Mouse (Mus musculus) kidney, adult 18-20 months (tissue): ENCODE results near the gene Pde6g.

Experiments
- DNase-seq: peaks from one replicate; pipeline ENCODE4 v3.0.0; 2021

Pde6g gene

DNA sequence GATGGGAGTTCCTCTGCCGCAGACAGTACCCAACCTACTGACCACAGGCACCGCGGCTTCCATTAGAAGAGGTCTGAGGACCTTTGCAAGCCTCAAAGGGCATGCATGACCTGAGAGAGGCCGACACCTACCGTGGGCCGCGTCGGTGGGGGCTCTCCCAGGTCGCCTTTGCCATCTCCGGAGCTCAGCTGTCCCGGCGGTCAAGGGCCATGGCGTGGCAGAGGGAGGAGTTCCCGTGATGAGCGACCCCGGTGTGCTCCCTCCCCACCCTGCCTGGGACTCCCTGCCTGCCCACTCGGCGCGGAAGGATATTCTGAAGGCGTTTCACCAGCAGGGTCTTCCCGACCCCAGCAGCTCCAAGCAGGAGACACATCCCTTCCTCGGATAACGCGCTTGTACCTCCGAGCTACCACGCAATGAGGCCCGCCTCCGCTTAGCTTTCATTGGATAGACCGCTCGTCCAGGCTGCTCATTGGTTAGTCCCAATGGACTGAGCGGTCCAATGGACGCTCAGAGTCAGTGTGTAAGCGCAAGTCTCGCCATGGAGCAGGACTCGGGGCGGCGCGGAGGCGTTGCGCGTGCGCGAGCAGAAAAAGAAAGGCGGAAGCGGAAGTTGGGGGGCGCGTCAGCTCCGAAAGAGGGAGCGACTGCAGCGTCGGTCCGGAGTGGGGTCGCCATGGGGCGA is 13.9 kb upstream of the Pde6g start, which contains the start of gene Arl16:
Gene Arl16 (minus strand): TSS at position 557 of the 685 bp plus-strand sequence.
- DNase-seq = peak; percentile 92

- DNase-seq = no peak
These were observed 12.2 kb upstream of the Pde6g start for GRCm38 (mm10) chr11:120465521-120465920.

- no peak for DNase-seq
These were observed 11.1 kb upstream of the Pde6g start for GRCm38 (mm10) chr11:120464365-120464764.

DNA sequence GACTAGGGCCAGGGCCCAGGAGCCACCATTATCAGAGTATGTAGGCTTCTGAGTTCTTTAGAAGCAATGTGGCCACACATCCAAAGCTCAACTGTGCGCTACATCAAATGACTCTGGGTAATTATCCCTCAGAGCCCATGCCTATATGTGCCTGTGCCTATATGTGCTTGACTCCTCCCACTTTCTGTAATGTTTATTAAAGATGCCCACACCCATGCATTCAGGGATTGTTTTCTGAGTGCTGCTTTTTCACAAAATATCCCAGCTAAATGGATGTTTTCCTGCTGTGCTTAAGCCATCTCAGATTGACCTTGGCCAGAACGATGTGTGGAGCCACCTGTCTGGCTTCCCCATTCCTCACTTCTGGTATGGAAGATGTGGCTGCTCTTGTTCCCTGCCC is 10.2 kb upstream of the Pde6g start:
- no peak for DNase-seq

GRCm38 (mm10) chr11:120458847-120459597 is 5.7 kb upstream of the Pde6g start:
- no peak for DNase-seq

DNA sequence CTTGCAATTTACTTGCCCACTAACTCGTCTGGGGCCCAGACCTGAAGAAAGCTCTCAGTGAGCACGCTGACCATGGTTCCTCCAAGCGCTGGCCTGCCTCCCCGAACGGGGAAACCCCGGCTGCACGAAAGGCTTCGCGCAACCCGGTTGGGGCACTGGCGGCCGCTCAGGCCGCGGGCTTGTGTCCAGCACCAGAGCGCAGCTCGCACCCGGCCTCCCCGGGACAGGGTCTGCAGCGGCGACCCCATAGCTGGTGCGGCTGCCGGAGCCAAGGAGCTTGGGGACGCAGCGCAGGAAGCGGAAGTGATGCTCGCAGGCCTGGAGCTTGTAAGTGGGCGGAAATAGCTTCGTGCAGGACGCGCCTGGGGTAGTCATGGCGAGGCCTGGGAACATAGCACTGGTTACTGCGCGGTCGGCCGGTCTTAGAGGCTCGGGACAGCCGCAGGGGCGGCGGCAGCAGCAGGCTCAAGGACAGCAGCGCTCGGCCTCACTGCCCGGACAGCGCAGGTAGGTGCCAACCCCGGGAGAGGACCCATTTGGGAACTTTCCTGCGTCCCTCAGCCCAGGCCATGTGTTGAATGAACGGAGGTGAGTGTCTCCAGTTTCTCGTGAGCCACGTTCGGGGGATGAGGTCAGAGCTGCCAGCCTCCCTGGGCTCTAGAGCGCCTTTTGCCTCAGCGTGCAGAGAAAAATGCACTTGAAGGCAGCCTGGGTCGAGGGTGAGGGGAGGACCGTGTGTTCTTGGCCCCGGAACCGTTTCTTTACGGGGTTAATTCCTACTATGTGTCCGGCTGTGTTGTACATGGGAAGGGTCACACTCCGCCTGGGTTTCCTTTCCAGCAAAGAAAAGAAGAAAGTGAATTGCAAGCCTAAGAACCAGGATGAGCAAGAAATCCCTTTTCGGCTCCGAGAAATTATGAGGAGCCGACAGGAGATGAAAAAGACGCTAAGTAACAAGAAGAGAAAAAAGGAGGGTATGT is 4.8 kb upstream of the Pde6g start, which contains the start of the genes Oxld1 and Ccdc137:
Gene Oxld1 (minus strand): TSS at position 297 of the 980 bp plus-strand sequence.
Gene Ccdc137 (plus strand): TSS at position 344 of the 980 bp plus-strand sequence.
- DNase-seq = peak; percentile 84

- no peak for DNase-seq
These were observed 4.1 kb upstream of the Pde6g start for GRCm38 (mm10) chr11:120457370-120457769.

DNA sequence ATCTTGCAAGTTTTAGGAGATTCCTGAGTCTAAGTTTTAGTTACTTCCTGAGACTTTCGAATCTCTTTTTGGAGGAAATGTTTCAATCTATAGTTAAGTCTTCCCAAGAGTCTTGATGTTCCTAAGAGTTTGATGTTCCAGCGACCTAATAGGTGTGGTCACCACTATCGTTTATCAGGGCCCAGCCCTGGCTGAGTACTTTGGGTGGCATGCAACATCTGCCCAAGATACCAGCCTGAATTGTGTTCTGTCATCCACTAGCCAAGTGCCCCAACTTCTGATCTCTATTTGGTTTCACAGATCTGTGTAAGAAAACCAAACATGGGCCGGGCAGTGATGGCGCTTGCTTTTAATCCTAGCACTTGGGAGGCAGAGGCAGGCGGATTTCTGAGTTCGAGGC is 2.1 kb upstream of the Pde6g start:
- no peak for DNase-seq

DNA sequence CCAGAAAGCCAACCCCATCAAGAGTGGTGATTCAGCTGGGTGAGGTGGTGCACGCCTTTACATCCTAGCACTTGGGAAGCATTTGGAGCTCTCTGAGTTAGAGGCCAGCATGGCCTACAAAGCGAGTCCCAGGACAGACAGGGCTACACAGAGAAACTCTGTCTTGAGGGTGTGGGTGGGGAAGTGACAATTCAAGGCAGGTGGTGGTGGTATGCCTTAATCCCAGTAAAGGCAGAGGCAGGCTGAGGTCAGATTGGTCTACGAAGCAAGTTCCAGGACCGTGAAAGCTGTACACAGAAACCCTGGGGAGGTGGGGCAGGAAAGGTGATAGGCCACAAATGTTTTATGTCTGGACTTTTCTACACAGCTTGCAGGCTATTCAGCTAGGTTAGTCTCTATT is 1.7 kb upstream of the Pde6g start:
- DNase-seq = no peak

- no peak for DNase-seq
These were observed 1.1 kb downstream of the Pde6g start for GRCm38 (mm10) chr11:120452246-120452645.

GRCm38 (mm10) chr11:120447179-120447578 is 6.1 kb downstream of the Pde6g start:
- no peak for DNase-seq

GRCm38 (mm10) chr11:120445475-120445874 is 7.8 kb downstream of the Pde6g start:
- DNase-seq = no peak

DNA sequence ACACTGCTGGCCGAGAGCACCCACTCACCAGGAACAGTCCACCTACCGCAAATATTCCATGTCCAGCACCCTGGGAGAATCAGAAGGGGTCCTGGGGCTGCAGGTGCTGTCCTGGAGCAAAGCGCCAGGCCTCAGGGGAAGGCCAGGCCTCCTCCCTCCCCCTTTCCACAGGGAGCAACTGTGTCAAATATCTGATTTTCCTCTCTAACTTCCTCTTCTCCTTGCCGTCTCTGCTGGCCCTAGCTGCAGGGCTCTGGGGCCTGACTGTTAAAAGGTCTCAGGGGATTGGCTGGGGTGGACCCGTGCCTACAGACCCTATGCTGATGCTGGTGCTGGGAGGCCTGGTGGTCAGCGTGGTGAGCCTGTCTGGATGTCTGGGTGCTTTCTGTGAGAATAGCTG is 9.2 kb downstream of the Pde6g start:
- DNase-seq = no peak

GRCm38 (mm10) chr11:120442765-120443280 is 10.5 kb downstream of the Pde6g start:
- DNase-seq = no peak

GRCm38 (mm10) chr11:120442344-120442743 is 11.0 kb downstream of the Pde6g start, which contains the start of gene Tspan10:
Gene Tspan10 (plus strand): TSS chr11:120442644.
- no peak for DNase-seq

- no peak for DNase-seq
These were observed 15.4 kb downstream of the Pde6g start for GRCm38 (mm10) chr11:120437857-120438385.

- DNase-seq = peak; percentile 90
These were observed 16.0 kb downstream of the Pde6g start, which contains the start of gene Nploc4 for GRCm38 (mm10) chr11:120437152-120437856. Gene Nploc4 (minus strand): TSS chr11:120437708.

- DNase-seq = no peak
These were observed 26.6 kb downstream of the Pde6g start for GRCm38 (mm10) chr11:120426727-120427126.

GRCm38 (mm10) chr11:120423569-120424295 is 29.6 kb downstream of the Pde6g start:
- DNase-seq = peak; percentile 70

DNA sequence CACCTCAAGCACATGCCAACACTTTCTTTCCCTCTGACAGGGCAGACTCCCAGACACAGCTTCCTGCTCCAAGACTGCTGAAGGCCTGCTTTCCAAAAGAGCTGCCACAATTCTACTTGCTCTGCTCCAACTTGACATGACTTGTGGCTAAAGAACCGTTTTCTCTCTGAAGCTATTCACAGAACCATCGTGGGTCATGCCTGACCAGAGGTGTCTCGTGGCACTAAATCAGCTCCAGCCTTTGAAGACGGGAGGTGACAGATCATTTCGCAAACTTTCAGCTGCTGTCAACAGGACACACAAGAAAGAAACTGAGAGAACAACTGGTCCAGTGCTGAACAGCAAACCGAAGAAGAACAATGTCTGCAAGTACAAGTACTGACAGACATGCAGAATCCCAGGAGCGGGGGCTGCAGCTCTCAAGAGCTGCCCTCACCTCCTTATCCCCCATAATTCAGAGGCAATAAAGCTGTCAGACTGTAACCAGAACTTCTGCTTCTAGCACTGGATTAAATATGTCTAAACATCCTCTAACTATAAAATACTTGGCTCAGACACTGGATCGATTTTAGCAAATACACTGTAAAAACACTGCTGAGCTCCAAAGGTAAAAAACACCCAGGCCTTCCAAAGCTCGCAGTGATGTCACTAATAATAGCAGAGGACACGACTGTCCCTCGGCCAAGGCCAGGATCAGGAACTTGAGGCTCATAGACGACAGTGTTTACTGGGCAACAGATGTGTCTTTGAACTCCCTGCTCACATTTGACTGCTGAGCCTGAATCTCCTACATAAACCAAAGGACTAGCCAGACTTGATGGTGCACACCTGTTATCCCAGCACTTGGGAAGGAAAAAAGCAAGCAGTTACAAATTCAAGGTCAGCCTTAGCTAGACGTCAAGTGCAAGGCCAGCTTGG is 30.4 kb downstream of the Pde6g start:
- DNase-seq = no peak
